Mouse (Mus musculus) liver, adult (tissue): ENCODE data around the gene Rps6kc1.

Experiments used
- GATA4 ChIP-seq: IDR thresholded peaks from 2 replicates; pipeline ENCODE4 v1.6.1; 2014; ENCODE audit warnings: mild to moderate bottlenecking, low read length; ENCODE audit not compliant: insufficient replicate concordance

The Rps6kc1 gene

GRCm38 (mm10) chr1:190823745-190824144 is 87.8 kb downstream of the Rps6kc1 start:
- TF ChIP-seq GATA4: no peak

DNA sequence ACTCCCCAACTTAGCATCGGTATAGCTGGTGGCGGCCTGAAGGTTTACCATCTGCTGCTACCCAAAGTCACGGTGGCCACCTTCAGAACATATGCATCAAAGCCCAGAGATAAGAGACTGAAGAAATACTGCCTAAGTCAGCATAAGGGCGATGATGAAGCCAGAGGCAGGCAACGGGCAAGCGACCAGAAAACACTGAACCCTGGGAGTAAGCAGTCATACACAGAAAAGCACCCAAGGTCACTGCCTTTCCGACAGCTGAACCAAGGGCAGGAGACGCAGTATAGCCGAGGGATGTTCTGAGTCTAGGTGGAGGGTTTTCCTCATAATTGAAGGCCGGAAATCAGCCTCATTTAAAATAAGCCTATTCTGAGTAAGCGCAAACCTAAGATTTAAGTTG is 95.4 kb downstream of the Rps6kc1 start:
- TF ChIP-seq GATA4: no peak

DNA sequence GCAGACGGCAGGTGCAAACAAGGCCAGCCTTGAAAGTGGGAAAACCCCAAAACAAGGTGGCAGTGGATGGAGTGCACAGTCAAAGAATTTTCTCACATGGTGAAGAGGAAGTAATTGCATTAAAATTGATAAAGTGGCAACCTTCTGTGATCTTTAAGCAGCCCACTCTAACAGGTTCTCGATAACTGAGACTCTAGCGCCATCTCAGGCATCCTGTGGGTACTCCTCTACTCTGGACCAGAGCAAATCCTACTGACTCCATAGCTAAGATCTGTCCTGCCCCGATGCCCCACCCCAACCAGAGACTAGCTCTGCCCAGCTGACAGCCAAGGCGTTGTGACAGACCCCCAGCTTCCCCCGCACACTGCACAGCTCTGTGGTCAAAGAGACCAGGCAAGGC is 101.2 kb downstream of the Rps6kc1 start:
- TF ChIP-seq GATA4: no peak

GRCm38 (mm10) chr1:190808766-190809221 is 102.8 kb downstream of the Rps6kc1 start:
- no peak for TF ChIP-seq GATA4

- no peak for TF ChIP-seq GATA4
Measured at GRCm38 (mm10) chr1:190806817-190807216, 104.8 kb downstream of the Rps6kc1 start.

GRCm38 (mm10) chr1:190798668-190799067 is 112.9 kb downstream of the Rps6kc1 start:
- no peak for TF ChIP-seq GATA4

- TF ChIP-seq GATA4: no peak
Measured at GRCm38 (mm10) chr1:190797483-190798058, 114.0 kb downstream of the Rps6kc1 start.

- no peak for TF ChIP-seq GATA4
Measured at GRCm38 (mm10) chr1:190796745-190797482, 114.7 kb downstream of the Rps6kc1 start.

DNA sequence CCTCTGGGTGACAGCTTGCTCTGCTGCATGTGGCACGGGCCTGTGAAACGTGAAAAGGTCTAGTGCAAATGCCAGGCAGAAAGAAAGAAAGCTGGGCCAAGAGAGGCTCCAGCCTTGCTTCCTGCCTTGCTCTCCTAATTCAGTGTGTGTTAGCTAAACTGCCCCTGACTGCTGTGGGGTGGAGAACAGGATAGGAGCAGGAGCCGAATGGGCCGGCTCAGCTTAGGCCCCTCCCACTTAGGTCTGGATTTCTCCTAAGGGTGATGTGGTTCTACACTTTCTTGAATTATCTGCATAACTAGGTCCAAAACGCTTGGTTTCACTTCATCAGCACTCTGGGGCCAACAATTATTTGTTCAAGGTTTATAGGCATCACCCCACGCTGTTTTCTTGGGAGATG is 119.9 kb downstream of the Rps6kc1 start:
- TF ChIP-seq GATA4: no peak

GRCm38 (mm10) chr1:190790720-190791119 is 120.8 kb downstream of the Rps6kc1 start:
- no peak for TF ChIP-seq GATA4

DNA sequence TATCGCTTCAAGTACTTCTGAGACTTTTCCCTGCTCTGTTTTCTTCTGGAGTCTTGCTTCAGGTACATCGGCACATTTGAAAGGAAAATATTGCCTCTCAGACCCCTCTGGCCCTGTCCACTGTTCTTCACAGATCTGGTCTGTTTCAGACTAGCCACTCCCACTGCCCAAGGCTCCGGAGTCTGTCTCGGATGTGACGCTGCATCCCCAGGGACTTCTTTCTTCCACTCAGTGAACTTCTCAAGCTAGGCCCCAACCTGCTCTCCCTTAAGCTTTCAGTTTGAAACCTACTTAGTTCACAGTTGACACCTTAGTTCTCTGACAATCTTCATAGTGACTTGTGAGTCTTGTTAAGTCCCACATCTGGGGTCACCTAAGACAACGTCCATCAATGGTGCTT is 133.9 kb downstream of the Rps6kc1 start:
- TF ChIP-seq GATA4: no peak

- no peak for TF ChIP-seq GATA4
Measured at GRCm38 (mm10) chr1:190776260-190776659, 135.3 kb downstream of the Rps6kc1 start.

- TF ChIP-seq GATA4: no peak
Measured at GRCm38 (mm10) chr1:190772088-190772885, 139.3 kb downstream of the Rps6kc1 start.

- no peak for TF ChIP-seq GATA4
Measured at GRCm38 (mm10) chr1:190769748-190770147, 141.8 kb downstream of the Rps6kc1 start.

- no peak for TF ChIP-seq GATA4
Measured at GRCm38 (mm10) chr1:190768307-190768706, 143.3 kb downstream of the Rps6kc1 start.

- no peak for TF ChIP-seq GATA4
Measured at GRCm38 (mm10) chr1:190767621-190768020, 143.9 kb downstream of the Rps6kc1 start.
